Comparison of ENCODE assay signal across 25 mouse cellular contexts in genomic region chr2:14043011-14043410, GRCm38 (mm10). TPM values are rescaled to one million over a fixed set of nuclear protein-coding genes. Genes with fewer than 3 reads are reported as not detected.
DNase-seq lines count a peak whose midpoint lies in the region; ATAC-seq lines count a peak whose summit lies in the region.
"Had no signal": no experiment of that assay in that cellular context is flagged by ENCODE, and none has a peak within 500 bp of the region (broad histone marks: within the 10 kb centered on the region; RNA-seq: fewer than 3 reads in every experiment).

No protein-coding gene starts in this region.

- H3K9ac ChIP-seq in hindbrain, embryonic 12.5 days = no peak overlapping the region
- H3K9ac ChIP-seq in hindbrain, embryonic 14.5 days = no peak overlapping the region
- H3K9ac ChIP-seq: embryonic facial prominence, embryonic 13.5 days; embryonic facial prominence, embryonic 15.5 days; forebrain, embryonic 12.5 days had no signal

- 75% methylated on average over 3 of the region's 3 CpGs for WGBS in hindbrain, embryonic 12.5 days
- WGBS in hindbrain, embryonic 14.5 days = 66% methylated on average over 3 of the region's 3 CpGs

- 0 out of 2 replicates have a peak, but pooled peaks cover 3% of the 10 kb centered on the region for H3K4me1 ChIP-seq in hindbrain, embryonic 12.5 days
- H3K4me1 ChIP-seq in hindbrain, embryonic 14.5 days (replicated peaks; ENCODE audit: control insufficient read depth, insufficient read depth, low read length) = no peaks in the 10 kb centered on the region
- H3K4me1 ChIP-seq: embryonic facial prominence, embryonic 13.5 days; embryonic facial prominence, embryonic 15.5 days had no signal

- DNase-seq in hindbrain, embryonic 14.5 days (ENCODE audit: low spot score) = no peak
- DNase-seq in ES-CJ7 (ENCODE audit: low read depth, low spot score) (peak; percentile 9), R1 (ENCODE audit: low read depth, low spot score) (peak; percentile 28)
- DNase-seq in cerebellum, adult 11 months = no peak
- no peak for DNase-seq in ovary, postnatal 36 days (ENCODE audit: low spot score)
- DNase-seq: adrenal gland, adult 8-10 months; adrenal gland, postnatal 14 days; adrenal gland, postnatal 36 days; cerebellum, adult 18-20 months; cerebellum, adult 8-10 months; cerebellum, adult 9-11 months; cerebellum, postnatal 14 days; cerebellum, postnatal 36 days; embryo, embryonic 11 days had no signal

- H3K27me3 ChIP-seq in hindbrain, embryonic 12.5 days = no peaks in the 10 kb centered on the region
- H3K27me3 ChIP-seq in hindbrain, embryonic 14.5 days (ENCODE audit: control insufficient read depth, insufficient read depth, low read length) = no peaks in the 10 kb centered on the region
- H3K27me3 ChIP-seq: embryonic facial prominence, embryonic 13.5 days; embryonic facial prominence, embryonic 15.5 days; forebrain, embryonic 12.5 days; Patski had no signal

- H3K36me3 ChIP-seq in hindbrain, embryonic 12.5 days = no peaks in the 10 kb centered on the region
- 0 out of 2 replicates have a peak, but pooled peaks cover 3% of the 10 kb centered on the region for H3K36me3 ChIP-seq in hindbrain, embryonic 14.5 days (replicated peaks; ENCODE audit: control insufficient read depth, insufficient read depth)
- H3K36me3 ChIP-seq: embryonic facial prominence, embryonic 13.5 days; embryonic facial prominence, embryonic 15.5 days; forebrain, embryonic 12.5 days had no signal

- H3K9me3 ChIP-seq in hindbrain, embryonic 12.5 days (replicated peaks) = no peaks in the 10 kb centered on the region
- no peaks in the 10 kb centered on the region for H3K9me3 ChIP-seq in hindbrain, embryonic 14.5 days (ENCODE audit: control insufficient read depth, low read length)
- H3K9me3 ChIP-seq: embryonic facial prominence, embryonic 13.5 days; embryonic facial prominence, embryonic 15.5 days; forebrain, embryonic 10.5 days; forebrain, embryonic 12.5 days; G1E had no signal

- 0 out of 2 replicates have a peak, but pooled peaks have one; percentile 55 for ATAC-seq in hindbrain, embryonic 12.5 days (ENCODE audit: low FRiP score)
- ATAC-seq in hindbrain, embryonic 14.5 days (ENCODE audit: low FRiP score) = no peak
- ATAC-seq: activated CD4-positive, CD25-positive, alpha-beta regulatory T cell, adult 4 months; forebrain, embryonic 14.5 days; forebrain, embryonic 16.5 days; Patski had no signal

- H3K27ac ChIP-seq in hindbrain, embryonic 12.5 days = no peak overlapping the region
- no peak overlapping the region for H3K27ac ChIP-seq in hindbrain, embryonic 14.5 days
- H3K27ac ChIP-seq: embryonic facial prominence, embryonic 13.5 days; embryonic facial prominence, embryonic 15.5 days; forebrain, embryonic 10.5 days; forebrain, embryonic 12.5 days had no signal

- no peak overlapping the region for H3K4me3 ChIP-seq in hindbrain, embryonic 12.5 days
- no peak overlapping the region for H3K4me3 ChIP-seq in hindbrain, embryonic 14.5 days (replicated peaks; ENCODE audit: low read length)
- H3K4me3 ChIP-seq: embryonic facial prominence, embryonic 13.5 days; embryonic facial prominence, embryonic 15.5 days; erythroblast, embryonic 14.5 days; forebrain, embryonic 10.5 days; forebrain, embryonic 12.5 days had no signal

- H3K4me2 ChIP-seq in hindbrain, embryonic 12.5 days (replicated peaks) = no peak overlapping the region
- H3K4me2 ChIP-seq in hindbrain, embryonic 14.5 days (replicated peaks) = no peak overlapping the region
- H3K4me2 ChIP-seq: embryonic facial prominence, embryonic 13.5 days; embryonic facial prominence, embryonic 15.5 days; forebrain, embryonic 12.5 days had no signal

RNA-seq across cellular contexts. Expression of gene Hacd1, which starts 12.9 kb away (rescaled TPM):
- 49.7 and 54.3 TPM in 2 replicates for polyA plus RNA-seq in hindbrain, embryonic 12.5 days (2016; fragmentation: Nextera tagmentation; extraction: Ambion mirVana)
- polyA plus RNA-seq in hindbrain, embryonic 14.5 days (2014; fragmentation: Nextera tagmentation; extraction: Ambion mirVana) = 89.4 and 97.6 TPM in 2 replicates
- polyA plus RNA-seq: activated CD4-positive, CD25-positive, alpha-beta regulatory T cell, adult 4 months had no signal

RNA-seq across cellular contexts. Expression of gene Stam, which starts 30.9 kb away (rescaled TPM):
- polyA plus RNA-seq in hindbrain, embryonic 12.5 days (2016; fragmentation: Nextera tagmentation; extraction: Ambion mirVana) = 93.9 and 95.8 TPM in 2 replicates
- 134 and 162 TPM in 2 replicates for polyA plus RNA-seq in hindbrain, embryonic 14.5 days (2014; fragmentation: Nextera tagmentation; extraction: Ambion mirVana)

Comparison
In these comparisons a context has a peak if more than half of its experiments do, and no peak if none do; other contexts are left out.
1. DNase-seq: peak in ES-CJ7 (single experiment) and R1 (single experiment); none in hindbrain, embryonic 14.5 days (single experiment), cerebellum, adult 11 months (single experiment) and ovary, postnatal 36 days (single experiment).